Mouse (Mus musculus) hindbrain, embryonic 11.5 days (tissue): ENCODE results near the gene Aak1. TPM values are rescaled to one million over a fixed set of nuclear protein-coding genes. Genes with fewer than 3 reads are reported as not detected.

ENCODE experiments used
- ATAC-seq: fragments of 200-750 bp; cut with Nextera tagmentation; 2 replicates; pipeline ENCODE4 v1.8.0; 2017; ENCODE audit warnings: mild to moderate bottlenecking, moderate TSS enrichment, moderate library complexity; ENCODE audit not compliant: low FRiP score
- DNase-seq: peaks from one replicate; pipeline ENCODE4 v3.0.0-alpha.2; 2015; ENCODE audit warnings: low spot score
- H3K27ac ChIP-seq: fragments of 300-500 bp; sonication (generic); 2 replicates; pipeline ENCODE4 v1.5.1; 2014; ENCODE audit warnings: mild to moderate bottlenecking, low read depth, low read length
- H3K27me3 ChIP-seq: fragments of 300-500 bp; sonication (generic); 2 replicates; pipeline ENCODE4 v1.6.1; 2014; ENCODE audit warnings: mild to moderate bottlenecking, low read length, moderate library complexity, mixed read lengths; ENCODE audit not compliant: control insufficient read depth, insufficient read depth
- H3K36me3 ChIP-seq: fragments of 300-500 bp; sonication (generic); 2 replicates; pipeline ENCODE4 v1.6.1; 2014; ENCODE audit warnings: mild to moderate bottlenecking, low read length, moderate library complexity, mixed read lengths; ENCODE audit not compliant: control insufficient read depth, insufficient read depth
- H3K4me1 ChIP-seq: fragments of 300-500 bp; sonication (generic); replicated peaks from 2 replicates; pipeline ENCODE4 v1.6.1; 2014; ENCODE audit warnings: low read length, mixed read lengths; ENCODE audit not compliant: control insufficient read depth, insufficient read depth
- H3K4me2 ChIP-seq: fragments of 300-500 bp; sonication (generic); replicated peaks from 2 replicates; pipeline ENCODE4 v1.6.1; 2014; ENCODE audit warnings: mild to moderate bottlenecking, low read depth, low read length
- H3K4me3 ChIP-seq: fragments of 300-500 bp; sonication (generic); 2 replicates; pipeline ENCODE4 v1.5.1; 2014; ENCODE audit warnings: low read depth, low read length
- H3K9ac ChIP-seq: fragments of 300-500 bp; sonication (generic); 2 replicates; pipeline ENCODE4 v1.6.1; 2014; ENCODE audit warnings: low read depth, low read length
- H3K9me3 ChIP-seq: fragments of 300-500 bp; sonication (generic); 2 replicates; pipeline ENCODE4 v1.6.1; 2016; ENCODE audit warnings: low read length; ENCODE audit not compliant: control insufficient read depth
- WGBS: fragments of 180-500 bp; shearing (Covaris S2); extraction: QIAGEN DNeasy Blood & Tissue Kit; methylation state at CpG from one replicate; pipeline ENCODE4 v1.1.7; 2014; 5-methylcytosine and 5-hydroxymethylcytosine counted together
- polyA plus RNA-seq: library from polyadenylated mRNA; unstranded; fragments of >200 nt; fragmentation: Nextera tagmentation; extraction: Ambion mirVana; gene quantifications from 2 replicates; pipeline ENCODE4 v1.2.1, GENCODE M21; 2014

The Aak1 gene
- polyA plus RNA-seq, 1 experiment from 2014 or later: 33.0 TPM

- no peak overlapping the region for H3K4me3 ChIP-seq
- no peak for ATAC-seq
- H3K9ac ChIP-seq: no peak overlapping the region
- 91% methylated on average over 8 of the region's 8 CpGs for WGBS
- H3K4me1 ChIP-seq: no peaks in the 10 kb centered on the region
- DNase-seq: no peak
- H3K36me3 ChIP-seq: 0 out of 2 replicates have a peak, but pooled peaks cover 2% of the 10 kb centered on the region
- no peaks in the 10 kb centered on the region for H3K9me3 ChIP-seq
- no peak overlapping the region for H3K4me2 ChIP-seq
- no peaks in the 10 kb centered on the region for H3K27me3 ChIP-seq
- no peak overlapping the region for H3K27ac ChIP-seq
These were observed 97.8 kb downstream of the Aak1 start for GRCm38 (mm10) chr6:86947100-86947499.

GRCm38 (mm10) chr6:86948746-86949145, 99.4 kb downstream of the Aak1 start:
- H3K36me3 ChIP-seq: 0 out of 2 replicates have a peak, but pooled peaks cover 2% of the 10 kb centered on the region
- H3K9me3 ChIP-seq: no peaks in the 10 kb centered on the region
- no peaks in the 10 kb centered on the region for H3K4me1 ChIP-seq
- 94% methylated on average over 2 of the region's 2 CpGs for WGBS
- H3K27me3 ChIP-seq: no peaks in the 10 kb centered on the region
- ATAC-seq (no peak), DNase-seq (no peak)
- H3K27ac ChIP-seq: no peak overlapping the region
- H3K4me2 ChIP-seq: no peak overlapping the region
- H3K4me3 ChIP-seq: no peak overlapping the region
- H3K9ac ChIP-seq: no peak overlapping the region

- Histone ChIP-seq H3K27me3 (no peaks in the 10 kb centered on the region), H3K4me1 (no peaks in the 10 kb centered on the region), H3K9ac (no peak overlapping the region), H3K9me3 (no peaks in the 10 kb centered on the region), H3K27ac (no peak overlapping the region), H3K4me3 (no peak overlapping the region), H3K4me2 (no peak overlapping the region), H3K36me3 (no peaks in the 10 kb centered on the region)
- WGBS: 69% methylated on average over 1 of the region's 1 CpGs
- DNase-seq: no peak
- no peak for ATAC-seq
These were observed 100.8 kb downstream of the Aak1 start for GRCm38 (mm10) chr6:86950141-86950540.

GRCm38 (mm10) chr6:86950733-86951255, 101.5 kb downstream of the Aak1 start:
- no peaks in the 10 kb centered on the region for H3K4me1 ChIP-seq
- DNase-seq: peak; percentile 4
- no peak overlapping the region for H3K27ac ChIP-seq
- no peak overlapping the region for H3K4me3 ChIP-seq
- no peaks in the 10 kb centered on the region for H3K9me3 ChIP-seq
- H3K9ac ChIP-seq: no peak overlapping the region
- H3K4me2 ChIP-seq: no peak overlapping the region
- ATAC-seq: no peak
- H3K36me3 ChIP-seq: no peaks in the 10 kb centered on the region
- no peaks in the 10 kb centered on the region for H3K27me3 ChIP-seq
- WGBS: 70% methylated on average over 1 of the region's 1 CpGs

GRCm38 (mm10) chr6:86955741-86956140, 106.4 kb downstream of the Aak1 start:
- Histone ChIP-seq H3K4me2 (no peak overlapping the region), H3K4me3 (no peak overlapping the region), H3K27ac (no peak overlapping the region), H3K36me3 (0 out of 2 replicates have a peak, but pooled peaks cover 2% of the 10 kb centered on the region), H3K9me3 (no peaks in the 10 kb centered on the region), H3K9ac (no peak overlapping the region), H3K27me3 (no peaks in the 10 kb centered on the region), H3K4me1 (no peaks in the 10 kb centered on the region)
- WGBS: 78% methylated on average over 3 of the region's 3 CpGs
- DNase-seq: no peak
- no peak for ATAC-seq

- 0 out of 2 replicates have a peak, but pooled peaks cover 4% of the 10 kb centered on the region for H3K36me3 ChIP-seq
- ATAC-seq (no peak), DNase-seq (no peak)
- H3K9ac ChIP-seq: no peak overlapping the region
- H3K27ac ChIP-seq: no peak overlapping the region
- no peaks in the 10 kb centered on the region for H3K4me1 ChIP-seq
- no peak overlapping the region for H3K4me3 ChIP-seq
- H3K27me3 ChIP-seq: no peaks in the 10 kb centered on the region
- H3K4me2 ChIP-seq: no peak overlapping the region
- no peaks in the 10 kb centered on the region for H3K9me3 ChIP-seq
These were observed 106.9 kb downstream of the Aak1 start for GRCm38 (mm10) chr6:86956206-86956605.

- Histone ChIP-seq H3K4me1 (no peaks in the 10 kb centered on the region), H3K9me3 (no peaks in the 10 kb centered on the region), H3K4me2 (no peak overlapping the region), H3K4me3 (no peak overlapping the region), H3K9ac (no peak overlapping the region), H3K27me3 (no peaks in the 10 kb centered on the region), H3K27ac (no peak overlapping the region), H3K36me3 (0 out of 2 replicates have a peak, but pooled peaks cover 8% of the 10 kb centered on the region)
- DNase-seq (no peak), ATAC-seq (no peak)
- WGBS: 85% methylated on average over 1 of the region's 1 CpGs
These were observed 109.7 kb downstream of the Aak1 start for GRCm38 (mm10) chr6:86959006-86959405.

- no peak for ATAC-seq
- Histone ChIP-seq H3K27ac (no peak overlapping the region), H3K9ac (no peak overlapping the region), H3K4me2 (no peak overlapping the region), H3K27me3 (no peaks in the 10 kb centered on the region), H3K36me3 (0 out of 2 replicates have a peak, but pooled peaks cover 6% of the 10 kb centered on the region), H3K4me1 (no peaks in the 10 kb centered on the region), H3K4me3 (no peak overlapping the region), H3K9me3 (no peaks in the 10 kb centered on the region)
- 94% methylated on average over 7 of the region's 7 CpGs for WGBS
- no peak for DNase-seq
These were observed 114.8 kb downstream of the Aak1 start for GRCm38 (mm10) chr6:86963987-86964685.

GRCm38 (mm10) chr6:86967166-86967565, 117.8 kb downstream of the Aak1 start:
- 0 out of 2 replicates have a peak, but pooled peaks cover 3% of the 10 kb centered on the region for H3K36me3 ChIP-seq
- no peaks in the 10 kb centered on the region for H3K9me3 ChIP-seq
- H3K4me2 ChIP-seq: no peak overlapping the region
- no peak overlapping the region for H3K27ac ChIP-seq
- H3K27me3 ChIP-seq: no peaks in the 10 kb centered on the region
- ATAC-seq (no peak), DNase-seq (no peak)
- no peak overlapping the region for H3K9ac ChIP-seq
- H3K4me3 ChIP-seq: no peak overlapping the region
- 80% methylated on average over 2 of the region's 2 CpGs for WGBS
- no peaks in the 10 kb centered on the region for H3K4me1 ChIP-seq
